Mouse (Mus musculus) bone marrow, adult 2 months (tissue): Measurements from ENCODE around the gene Hoxa10.

Experiments
- CTCF ChIP-seq: fragments of 200-500 bp; IDR thresholded peaks from 2 replicates; pipeline ENCODE4 v1.5.1; 2011; ENCODE audit warnings: low read length, control low read depth; ENCODE audit not compliant: control insufficient read depth, insufficient read depth
- POLR2A ChIP-seq: fragments of 200-500 bp; IDR thresholded peaks from 2 replicates; pipeline ENCODE4 v1.6.1; 2011; ENCODE audit warnings: low read depth, mild to moderate bottlenecking, control low read depth, low read length, borderline replicate concordance; ENCODE audit not compliant: control insufficient read depth

- TF ChIP-seq CTCF = peak; percentile 68
- no peak for TF ChIP-seq POLR2A
These were observed 16.3 kb upstream of the Hoxa10 start for GRCm38 (mm10) chr6:52256956-52257355.
